In the genomic region with DNA sequence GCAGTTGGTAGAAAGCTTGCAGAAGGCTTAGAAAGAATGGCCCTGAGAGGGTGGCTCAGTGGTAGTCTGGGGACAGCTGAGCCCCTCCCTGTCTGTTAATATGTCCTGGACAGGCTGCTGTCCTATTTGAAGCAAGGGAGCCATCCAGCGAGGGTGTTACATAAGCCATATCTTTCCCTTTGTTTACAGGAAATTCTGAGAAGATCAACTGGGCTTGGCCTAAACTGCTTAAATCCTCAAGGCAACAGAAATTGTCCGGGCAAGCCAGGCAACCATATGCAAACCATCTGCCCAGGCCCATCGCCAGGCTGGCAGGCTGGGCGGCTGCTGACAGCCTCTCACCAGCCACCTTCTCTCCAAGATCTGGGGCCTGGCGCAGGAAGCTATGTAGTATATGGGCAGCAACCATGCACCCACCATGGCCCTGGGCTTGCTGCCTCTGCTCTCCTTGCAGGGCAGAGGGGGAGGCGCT, we compare ENCODE assay signal across 9 mouse cellular contexts. TPM values are rescaled to one million over a fixed set of nuclear protein-coding genes. Genes with fewer than 3 reads are reported as not detected.
A peak's percentile ranks its signal among the peaks of the same experiment; 100 is the strongest.
DNase-seq lines count a peak whose midpoint lies in the region; ATAC-seq lines count a peak whose summit lies in the region.
"Had no signal": no experiment of that assay in that cellular context is flagged by ENCODE, and none has a peak within 500 bp of the region (broad histone marks: within the 10 kb centered on the region; RNA-seq: fewer than 3 reads in every experiment).

No protein-coding gene starts in this region.

- peak; percentile 80 for ATAC-seq in frontal cortex, adult (ENCODE audit: low TSS enrichment)
- ATAC-seq in inflammation-experienced regulatory T-cells, adult 6 months = no peak

- intact Hi-C loops in heart, postnatal 14 days (cut with DNase I) = no loop called here

- no peak for DNase-seq in frontal cortex, postnatal 25 days (ENCODE audit: low spot score in 2 of 2)
- peak; percentile 94 to 95 for DNase-seq in cerebellum, postnatal 25 days
- DNase-seq in heart, postnatal 14 days = peak; percentile 70 to 79
- DNase-seq in lung, postnatal 25 days (ENCODE audit: low spot score) = peak; percentile 35
- DNase-seq in kidney, postnatal 25 days = no peak
- DNase-seq in kidney, postnatal 10 days = no peak

RNA-seq across cellular contexts. Expression of gene Aldh3a1, which starts 18.6 kb away (rescaled TPM):
- 1 to 10 TPM in 1 of 2 experiments, under 1 TPM in 1; 0.41 to 2.2 TPM for total RNA-seq in heart, postnatal 14 days (2021)
- not detected for polyA plus RNA-seq in inflammation-experienced regulatory T-cells, adult 6 months (2017; shearing (Covaris generic))
- polyA plus RNA-seq: kidney, postnatal 0 days had no signal

RNA-seq across cellular contexts. Expression of gene Aldh3a2, which starts 41.3 kb away (rescaled TPM):
- total RNA-seq in heart, postnatal 14 days (2021) = 10 to 100 TPM; 37.3 to 38.4 TPM
- 10 to 100 TPM; 36.1 to 44.6 (median 42.1) TPM for polyA plus RNA-seq in inflammation-experienced regulatory T-cells, adult 6 months (2017; shearing (Covaris generic))

RNA-seq across cellular contexts. Expression of gene Usp22, which starts 51.1 kb away (rescaled TPM):
- 10 to 100 TPM; 37.6 to 38.9 TPM for total RNA-seq in heart, postnatal 14 days (2021)
- 10 to 100 TPM in 1 of 3 experiments, 1 to 10 TPM in 2; 6.9 to 14.7 (median 9.7) TPM for polyA plus RNA-seq in inflammation-experienced regulatory T-cells, adult 6 months (2017; shearing (Covaris generic))

Comparison
In these comparisons a context has a peak if more than half of its experiments do, and no peak if none do; other contexts are left out.
1. DNase-seq: peak in cerebellum, postnatal 25 days (2 of 2), heart, postnatal 14 days (2 of 2) and lung, postnatal 25 days (single experiment); none in frontal cortex, postnatal 25 days (0 of 2), kidney, postnatal 25 days (0 of 2) and kidney, postnatal 10 days (single experiment).